Mouse (Mus musculus) cortical plate, adult 2 months (tissue): ENCODE measurements around the gene Sdk1. TPM values are rescaled to one million over a fixed set of nuclear protein-coding genes. Genes with fewer than 3 reads are reported as not detected.

Source experiments
- H3K27ac ChIP-seq: fragments of 200-500 bp; 2 replicates; pipeline ENCODE4 v1.5.1; 2012; ENCODE audit warnings: low read length, control low read depth, inconsistent platforms; ENCODE audit not compliant: insufficient read depth
- H3K4me1 ChIP-seq: fragments of 200-500 bp; 2 replicates; pipeline ENCODE4 v1.6.1; 2011; ENCODE audit warnings: low read length; ENCODE audit not compliant: control insufficient read depth, insufficient read depth
- H3K4me3 ChIP-seq: fragments of 200-500 bp; 2 replicates; pipeline ENCODE4 v1.5.1; 2011; ENCODE audit warnings: mild to moderate bottlenecking, low read length, control low read depth; ENCODE audit not compliant: insufficient read depth
- CTCF ChIP-seq: fragments of 200-500 bp; IDR thresholded peaks from 2 replicates; pipeline ENCODE4 v1.5.1; 2011; ENCODE audit warnings: mild to moderate bottlenecking, control low read depth, low read length; ENCODE audit not compliant: insufficient read depth; ENCODE audit errors: extremely low read depth
- POLR2A ChIP-seq: fragments of 200-500 bp; IDR thresholded peaks from 2 replicates; pipeline ENCODE4 v1.6.1; 2011; ENCODE audit warnings: mild to moderate bottlenecking, low read length, control low read depth; ENCODE audit not compliant: insufficient read depth; ENCODE audit errors: extremely low read depth
- polyA plus RNA-seq: library from polyadenylated mRNA; depleted of rRNA; stranded (reverse); fragments of >200 nt; gene quantifications from 2 replicates; pipeline ENCODE4 v1.2.3, GENCODE M21; 2012; rRNA removed

Sdk1 gene
- polyA plus RNA-seq, 1 experiment = 3.3 TPM

- H3K4me1 ChIP-seq = no peaks in the 10 kb centered on the region
- TF ChIP-seq POLR2A (no peak), CTCF (no peak)
- H3K4me3 ChIP-seq = no peak overlapping the region
- no peak overlapping the region for H3K27ac ChIP-seq
Observed at GRCm38 (mm10) chr5:142258716-142259115, 1017.4 kb downstream of the Sdk1 start.

GRCm38 (mm10) chr5:142262060-142262459 is 1020.8 kb downstream of the Sdk1 start:
- H3K4me1 ChIP-seq = no peaks in the 10 kb centered on the region
- no peak overlapping the region for H3K4me3 ChIP-seq
- H3K27ac ChIP-seq = no peak overlapping the region
- TF ChIP-seq CTCF (no peak), POLR2A (no peak)

Other genes with a start within 250 kb of the Sdk1 start
- 0.19 and 0.33 TPM in 2 replicates for gene Card11, start 240.9 kb upstream of the Sdk1 start, polyA plus RNA-seq